Mouse (Mus musculus): ENCODE data around the gene Sc5d. TPM values are rescaled to one million over a fixed set of nuclear protein-coding genes. Genes with fewer than 3 reads are reported as not detected.

Sc5d gene
- polyA plus RNA-seq (2012; ENCODE audit: insufficient read depth, insufficient read length, low replicate concordance, missing spikeins) = not detected in 2 replicates

GRCm38 (mm10) chr9:42264145-42264544, at the start of gene Sc5d:
Gene Sc5d (minus strand): TSS chr9:42264256.
- H3K4me3 ChIP-seq (ENCODE audit: insufficient read depth, low read depth, low read length) = peak within 1 kb of the TSS; percentile 69
- H3K27ac ChIP-seq (ENCODE audit: insufficient read depth, low read depth, low read length) = peak within 1 kb of the TSS; percentile 13; the same call in 1 of the 2 replicates
- TF ChIP-seq CTCF (IDR thresholded peaks at IDR 0.05; ENCODE audit: insufficient read depth, low read depth, low read length) (no peak), POLR2A (IDR thresholded peaks at IDR 0.05; ENCODE audit: insufficient read depth, low read depth, low read length) (peak; percentile 89)
- peaks cover 2% of the 10 kb centered on the region; the same call in 1 of the 2 replicates for H3K4me1 ChIP-seq (ENCODE audit: control insufficient read depth, insufficient read depth, low read length)
- under 1% methylated on average over 49 of the region's 49 CpGs for WGBS

- no peak for TF ChIP-seq CTCF (IDR thresholded peaks at IDR 0.05; ENCODE audit: insufficient read depth, low read depth, low read length)
- TF ChIP-seq POLR2A (IDR thresholded peaks at IDR 0.05; ENCODE audit: insufficient read depth, low read depth, low read length) = no peak
- 90% methylated on average over 3 of the region's 3 CpGs for WGBS
- Histone ChIP-seq H3K4me3 (ENCODE audit: insufficient read depth, low read depth, low read length) (no peak overlapping the region), H3K4me1 (ENCODE audit: control insufficient read depth, insufficient read depth, low read length) (no peaks in the 10 kb centered on the region), H3K27ac (ENCODE audit: insufficient read depth, low read depth, low read length) (no peak overlapping the region)
Measured at GRCm38 (mm10) chr9:42311311-42311710, 47.3 kb upstream of the Sc5d start.

- H3K27ac ChIP-seq (ENCODE audit: insufficient read depth, low read depth, low read length) = no peak overlapping the region
- no peaks in the 10 kb centered on the region for H3K4me1 ChIP-seq (ENCODE audit: control insufficient read depth, insufficient read depth, low read length)
- 92% methylated on average over 4 of the region's 4 CpGs for WGBS
- H3K4me3 ChIP-seq (ENCODE audit: insufficient read depth, low read depth, low read length) = no peak overlapping the region
- no peak for TF ChIP-seq CTCF (IDR thresholded peaks at IDR 0.05; ENCODE audit: insufficient read depth, low read depth, low read length)
Measured at GRCm38 (mm10) chr9:42303894-42304293, 39.8 kb upstream of the Sc5d start.

- no peak for TF ChIP-seq CTCF (IDR thresholded peaks at IDR 0.05; ENCODE audit: insufficient read depth, low read depth, low read length)
- no peak overlapping the region for H3K4me3 ChIP-seq (ENCODE audit: insufficient read depth, low read depth, low read length)
- no peaks in the 10 kb centered on the region for H3K4me1 ChIP-seq (ENCODE audit: control insufficient read depth, insufficient read depth, low read length)
- WGBS = 73% methylated on average over 6 of the region's 6 CpGs
- H3K27ac ChIP-seq (ENCODE audit: insufficient read depth, low read depth, low read length) = no peak overlapping the region
Measured at GRCm38 (mm10) chr9:42301082-42301633, 37.1 kb upstream of the Sc5d start.

GRCm38 (mm10) chr9:42296297-42296922, 32.4 kb upstream of the Sc5d start:
- H3K4me1 ChIP-seq (ENCODE audit: control insufficient read depth, insufficient read depth, low read length) = no peaks in the 10 kb centered on the region
- no peak for TF ChIP-seq POLR2A (IDR thresholded peaks at IDR 0.05; ENCODE audit: insufficient read depth, low read depth, low read length)
- no peak for TF ChIP-seq CTCF (IDR thresholded peaks at IDR 0.05; ENCODE audit: insufficient read depth, low read depth, low read length)
- H3K27ac ChIP-seq (ENCODE audit: insufficient read depth, low read depth, low read length) = no peak overlapping the region
- 81% methylated on average over 10 of the region's 10 CpGs for WGBS
- H3K4me3 ChIP-seq (ENCODE audit: insufficient read depth, low read depth, low read length) = no peak overlapping the region

DNA sequence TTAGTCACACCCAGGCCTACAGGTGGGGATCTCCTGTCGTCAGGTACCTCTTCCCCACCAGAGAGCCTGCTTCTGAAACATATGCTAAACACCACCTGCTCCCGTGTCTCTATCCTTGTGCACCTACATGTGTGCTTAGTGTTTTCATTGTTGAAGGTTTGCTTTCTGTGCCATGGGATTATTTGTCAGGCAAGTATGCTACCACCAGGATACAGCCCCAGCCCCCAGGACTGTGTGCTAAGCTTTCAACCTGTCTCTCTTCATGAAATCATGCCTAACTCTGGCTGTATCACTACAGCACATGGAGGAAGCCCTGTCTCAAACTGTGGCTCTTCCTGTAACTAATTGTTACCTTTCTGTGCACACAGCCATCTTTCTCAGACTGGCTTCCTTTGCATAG, 30.1 kb upstream of the Sc5d start:
- Histone ChIP-seq H3K27ac (ENCODE audit: insufficient read depth, low read depth, low read length) (no peak overlapping the region), H3K4me3 (ENCODE audit: insufficient read depth, low read depth, low read length) (no peak overlapping the region), H3K4me1 (ENCODE audit: control insufficient read depth, insufficient read depth, low read length) (no peaks in the 10 kb centered on the region)
- TF ChIP-seq CTCF (IDR thresholded peaks at IDR 0.05; ENCODE audit: insufficient read depth, low read depth, low read length) = no peak
- no peak for TF ChIP-seq POLR2A (IDR thresholded peaks at IDR 0.05; ENCODE audit: insufficient read depth, low read depth, low read length)
- WGBS = 86% methylated on average over 2 of the region's 2 CpGs

- no peak for TF ChIP-seq CTCF (IDR thresholded peaks at IDR 0.05; ENCODE audit: insufficient read depth, low read depth, low read length)
- TF ChIP-seq POLR2A (IDR thresholded peaks at IDR 0.05; ENCODE audit: insufficient read depth, low read depth, low read length) = no peak
- no peak overlapping the region for H3K27ac ChIP-seq (ENCODE audit: insufficient read depth, low read depth, low read length)
- H3K4me3 ChIP-seq (ENCODE audit: insufficient read depth, low read depth, low read length) = no peak overlapping the region
- WGBS = 90% methylated on average over 3 of the region's 3 CpGs
- no peaks in the 10 kb centered on the region for H3K4me1 ChIP-seq (ENCODE audit: control insufficient read depth, insufficient read depth, low read length)
Measured at GRCm38 (mm10) chr9:42293596-42293995, 29.5 kb upstream of the Sc5d start.

- Histone ChIP-seq H3K4me1 (ENCODE audit: control insufficient read depth, insufficient read depth, low read length) (no peaks in the 10 kb centered on the region), H3K4me3 (ENCODE audit: insufficient read depth, low read depth, low read length) (no peak overlapping the region), H3K27ac (ENCODE audit: insufficient read depth, low read depth, low read length) (no peak overlapping the region)
- WGBS = 52% methylated on average over 7 of the region's 7 CpGs
- no peak for TF ChIP-seq POLR2A (IDR thresholded peaks at IDR 0.05; ENCODE audit: insufficient read depth, low read depth, low read length)
- no peak for TF ChIP-seq CTCF (IDR thresholded peaks at IDR 0.05; ENCODE audit: insufficient read depth, low read depth, low read length)
Measured at GRCm38 (mm10) chr9:42293051-42293450, 29.0 kb upstream of the Sc5d start.

- TF ChIP-seq CTCF (IDR thresholded peaks at IDR 0.05; ENCODE audit: insufficient read depth, low read depth, low read length) (no peak), POLR2A (IDR thresholded peaks at IDR 0.05; ENCODE audit: insufficient read depth, low read depth, low read length) (no peak)
- peaks cover 3% of the 10 kb centered on the region; the same call in 1 of the 2 replicates for H3K4me1 ChIP-seq (ENCODE audit: control insufficient read depth, insufficient read depth, low read length)
- 78% methylated on average over 4 of the region's 4 CpGs for WGBS
- H3K27ac ChIP-seq (ENCODE audit: insufficient read depth, low read depth, low read length) = no peak overlapping the region
- H3K4me3 ChIP-seq (ENCODE audit: insufficient read depth, low read depth, low read length) = no peak overlapping the region
Measured at GRCm38 (mm10) chr9:42279676-42280075, 15.6 kb upstream of the Sc5d start.
